Mouse (Mus musculus): Measurements from ENCODE around the gene Slc15a4.

DNA sequence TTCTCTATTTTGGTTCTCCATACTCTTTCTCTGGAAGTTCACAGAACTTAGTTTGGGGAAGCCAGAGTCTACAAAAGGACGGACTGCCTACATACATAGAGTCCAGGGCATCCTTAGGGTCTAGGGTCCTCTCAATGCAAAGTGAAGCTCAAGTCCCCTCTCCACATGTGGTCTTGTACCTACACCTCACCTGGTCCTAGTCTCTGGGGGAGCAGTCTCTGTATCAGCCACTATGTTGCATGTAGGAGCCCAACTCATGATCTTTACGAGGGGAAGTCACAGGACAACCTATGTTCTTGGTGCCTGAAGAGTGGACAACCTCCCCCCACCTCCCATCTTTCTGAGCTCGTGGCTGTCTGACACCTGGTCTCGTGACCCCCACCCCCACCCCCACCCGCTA lies 1.0 kb downstream of the Slc15a4 start:
- TF ChIP-seq EP300 (IDR thresholded peaks at IDR 0.05; ENCODE audit: insufficient read depth, low read depth, low read length) = no peak
- no peak for TF ChIP-seq CTCF (IDR thresholded peaks at IDR 0.05)
